Mouse (Mus musculus): Measurements from ENCODE around the gene Ikzf4. TPM values are rescaled to one million over a fixed set of nuclear protein-coding genes. Genes with fewer than 3 reads are reported as not detected.

Ikzf4 gene
- polyA plus RNA-seq, 1 experiment: 0.04 TPM

DNA sequence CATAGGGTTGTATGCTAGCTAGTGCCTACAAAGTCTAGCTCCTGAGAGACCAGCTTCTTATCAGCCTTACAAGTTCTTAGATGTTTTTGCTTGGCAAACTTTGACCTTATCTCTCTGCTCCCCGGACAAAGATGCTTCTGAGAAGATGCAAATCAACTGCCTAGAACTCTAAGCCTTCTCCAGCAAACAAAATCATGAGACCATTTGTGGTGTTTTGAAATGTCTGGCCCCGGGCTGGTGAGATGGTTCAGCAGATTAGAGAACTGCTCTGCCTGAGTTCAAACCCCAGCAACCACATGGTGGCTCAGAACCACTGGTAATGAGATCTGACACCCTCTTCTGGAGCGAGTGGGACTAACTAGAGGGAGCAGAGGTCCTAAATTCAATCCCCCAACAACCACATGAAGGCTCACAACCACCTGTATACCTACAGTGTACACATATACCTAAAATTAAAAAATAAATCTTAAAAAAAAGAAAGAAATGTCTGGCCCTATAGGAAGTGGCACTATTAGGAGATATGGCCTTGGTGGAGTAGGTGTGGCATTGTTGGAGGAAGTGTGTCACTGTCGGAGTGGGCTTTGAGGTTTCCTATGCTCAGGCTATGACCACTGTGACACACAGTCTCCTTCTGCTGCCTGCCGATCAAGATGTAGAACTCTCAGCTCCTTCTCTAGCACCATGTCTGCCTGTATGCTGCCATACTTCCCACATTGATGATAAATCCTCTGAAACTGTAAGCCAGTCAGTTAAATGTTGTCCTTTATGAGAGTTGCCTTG, 17.8 kb upstream of the Ikzf4 start:
- H3ac ChIP-seq (ENCODE audit: control insufficient read depth, insufficient read length): no peak overlapping the region
- TF ChIP-seq SRF (IDR thresholded peaks at IDR 0.05; ENCODE audit: control insufficient read depth, insufficient read length, low read depth) (no peak), MYOG (IDR thresholded peaks at IDR 0.05; ENCODE audit: control insufficient read depth in 1 of 3, insufficient read depth in 1 of 3, insufficient read length in 2 of 3, low read depth in 2 of 3) (no peak), USF1 (IDR thresholded peaks at IDR 0.05; ENCODE audit: low read depth) (no peak), TCF12 (IDR thresholded peaks at IDR 0.05; ENCODE audit: insufficient read depth, poor library complexity, severe bottlenecking) (no peak), E2F4 (IDR thresholded peaks at IDR 0.05; ENCODE audit: insufficient read depth) (no peak), POLR2A (IDR thresholded peaks at IDR 0.05; ENCODE audit: insufficient read length, low read depth) (no peak), POLR2AphosphoS2 (IDR thresholded peaks at IDR 0.05; ENCODE audit: insufficient read length, low read depth) (no peak)
- H3K27me3 ChIP-seq (ENCODE audit: control insufficient read depth, insufficient read depth, insufficient read length): no peaks in the 10 kb centered on the region
- H3K36me3 ChIP-seq (ENCODE audit: control insufficient read depth, insufficient read depth): no peaks in the 10 kb centered on the region
- H3K4me3 ChIP-seq: no peak overlapping the region
- H3K79me2 ChIP-seq (ENCODE audit: control insufficient read depth, insufficient read depth): no peaks in the 10 kb centered on the region
- no peak overlapping the region for H3K4me2 ChIP-seq (ENCODE audit: low read depth)

DNA sequence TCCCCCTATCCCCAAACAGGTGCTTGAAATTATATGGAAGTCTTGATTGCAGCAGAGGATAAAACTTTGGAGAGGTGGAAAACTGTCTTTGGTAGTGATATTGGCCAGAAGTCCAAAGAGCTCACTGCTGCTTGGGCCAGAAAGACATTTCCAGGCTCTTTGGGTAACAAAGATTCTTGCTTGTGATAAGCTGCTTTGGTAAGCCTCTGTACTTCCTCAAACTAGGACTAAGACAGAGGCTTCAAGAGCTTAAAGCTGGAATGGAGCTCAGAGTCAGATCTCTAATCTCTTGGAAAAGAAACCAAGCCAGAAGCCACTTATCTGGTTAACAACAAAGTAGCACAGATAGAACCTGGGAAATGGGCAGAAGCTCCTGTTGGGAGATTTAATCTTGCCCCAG, 16.7 kb upstream of the Ikzf4 start:
- Histone ChIP-seq H3K4me2 (ENCODE audit: low read depth) (no peak overlapping the region), H3K79me2 (ENCODE audit: control insufficient read depth, insufficient read depth) (no peaks in the 10 kb centered on the region), H3K4me3 (no peak overlapping the region), H3K27me3 (ENCODE audit: control insufficient read depth, insufficient read depth, insufficient read length) (no peaks in the 10 kb centered on the region), H3K36me3 (ENCODE audit: control insufficient read depth, insufficient read depth) (no peaks in the 10 kb centered on the region), H3ac (ENCODE audit: control insufficient read depth, insufficient read length) (no peak overlapping the region)
- no peak for TF ChIP-seq USF1 (IDR thresholded peaks at IDR 0.05; ENCODE audit: low read depth)
- no peak for TF ChIP-seq MAX (IDR thresholded peaks at IDR 0.05; ENCODE audit: low read depth)
- TF ChIP-seq REST (IDR thresholded peaks at IDR 0.05; ENCODE audit: insufficient read depth, insufficient read length): no peak
- no peak for TF ChIP-seq TCF12 (IDR thresholded peaks at IDR 0.05; ENCODE audit: insufficient read depth, poor library complexity, severe bottlenecking)
- TF ChIP-seq POLR2AphosphoS2 (IDR thresholded peaks at IDR 0.05; ENCODE audit: insufficient read length, low read depth): no peak
- no peak for TF ChIP-seq MYOG (IDR thresholded peaks at IDR 0.05; ENCODE audit: control insufficient read depth in 1 of 3, insufficient read depth in 1 of 3, insufficient read length in 2 of 3, low read depth in 2 of 3)
- no peak for TF ChIP-seq POLR2A (IDR thresholded peaks at IDR 0.05; ENCODE audit: insufficient read length, low read depth)

DNA sequence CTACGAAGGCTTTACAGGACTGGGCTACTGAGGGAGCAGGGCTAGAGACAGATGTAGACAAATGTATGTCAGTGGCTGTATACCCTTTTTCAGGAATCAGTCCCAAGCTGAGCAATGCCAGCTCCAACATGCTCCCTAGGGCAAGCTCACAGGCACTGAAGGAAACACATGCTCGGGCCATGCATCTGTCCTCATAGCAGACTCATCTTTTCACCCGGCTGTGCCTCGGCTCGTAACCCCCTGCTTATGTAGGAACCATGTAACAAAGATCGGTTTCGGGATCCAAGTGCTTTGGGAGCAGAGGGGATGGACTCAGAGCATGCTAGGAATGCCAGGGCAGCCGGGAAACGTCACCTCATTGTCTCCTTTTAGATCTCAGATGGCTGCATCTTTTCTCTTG, 13.7 kb upstream of the Ikzf4 start:
- Histone ChIP-seq H3K36me3 (ENCODE audit: control insufficient read depth, insufficient read depth) (no peaks in the 10 kb centered on the region), H3K27me3 (ENCODE audit: control insufficient read depth, insufficient read depth, insufficient read length) (no peaks in the 10 kb centered on the region), H3ac (ENCODE audit: control insufficient read depth, insufficient read length) (no peak overlapping the region), H3K4me2 (ENCODE audit: low read depth) (no peak overlapping the region), H3K79me2 (ENCODE audit: control insufficient read depth, insufficient read depth) (no peaks in the 10 kb centered on the region), H3K4me3 (no peak overlapping the region)
- no peak for TF ChIP-seq MYOD1 (IDR thresholded peaks at IDR 0.05; ENCODE audit: control insufficient read depth in 1 of 3, insufficient read length in 2 of 3, low read depth in 2 of 3)

DNA sequence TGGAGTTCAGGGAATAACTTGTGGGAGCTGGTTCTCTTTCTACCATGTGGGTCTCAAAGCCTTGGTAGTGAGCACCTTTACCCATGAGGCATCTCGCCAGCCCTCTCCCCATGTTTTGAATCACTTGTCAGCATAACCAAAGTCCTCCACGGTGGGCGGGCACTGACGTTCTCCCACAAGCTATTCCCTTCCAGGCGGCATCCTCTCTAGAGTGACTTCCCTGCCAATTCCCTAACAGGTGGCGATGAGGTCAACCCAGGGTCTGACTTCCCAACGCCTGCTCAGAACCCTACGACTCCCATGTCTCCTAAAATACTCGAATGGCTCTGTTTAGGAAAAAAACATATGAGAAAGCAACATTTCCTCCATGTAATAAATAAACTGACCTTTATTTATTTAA, 12.1 kb upstream of the Ikzf4 start:
- no peaks in the 10 kb centered on the region for H3K79me2 ChIP-seq (ENCODE audit: control insufficient read depth, insufficient read depth)
- no peak overlapping the region for H3ac ChIP-seq (ENCODE audit: control insufficient read depth, insufficient read length)
- H3K4me2 ChIP-seq (ENCODE audit: low read depth): peak overlapping the region; percentile 28
- H3K36me3 ChIP-seq (ENCODE audit: control insufficient read depth, insufficient read depth): no peaks in the 10 kb centered on the region
- TF ChIP-seq USF1 (IDR thresholded peaks at IDR 0.05; ENCODE audit: low read depth): no peak
- no peak for TF ChIP-seq POLR2A (IDR thresholded peaks at IDR 0.05; ENCODE audit: insufficient read length, low read depth)
- TF ChIP-seq E2F4 (IDR thresholded peaks at IDR 0.05; ENCODE audit: insufficient read depth): no peak
- TF ChIP-seq MYOG (IDR thresholded peaks at IDR 0.05; ENCODE audit: control insufficient read depth in 1 of 3, insufficient read depth in 1 of 3, insufficient read length in 2 of 3, low read depth in 2 of 3): peak in 2 of 3 experiments; percentile 57 to 76
- no peak for TF ChIP-seq TCF3 (IDR thresholded peaks at IDR 0.05; ENCODE audit: insufficient read length, low read depth)
- no peak for TF ChIP-seq CEBPB (IDR thresholded peaks at IDR 0.05; ENCODE audit: insufficient read depth, poor library complexity, severe bottlenecking)
- TF ChIP-seq SRF (IDR thresholded peaks at IDR 0.05; ENCODE audit: control insufficient read depth, insufficient read length, low read depth): no peak
- TF ChIP-seq MAX (IDR thresholded peaks at IDR 0.05; ENCODE audit: low read depth): no peak
- no peak for TF ChIP-seq POLR2AphosphoS2 (IDR thresholded peaks at IDR 0.05; ENCODE audit: insufficient read length, low read depth)
- TF ChIP-seq REST (IDR thresholded peaks at IDR 0.05; ENCODE audit: insufficient read depth, insufficient read length): no peak
- peak; percentile 38 to 79 (median 73) for TF ChIP-seq MYOD1 (IDR thresholded peaks at IDR 0.05; ENCODE audit: control insufficient read depth in 1 of 3, insufficient read length in 2 of 3, low read depth in 2 of 3)
- TF ChIP-seq TCF12 (IDR thresholded peaks at IDR 0.05; ENCODE audit: insufficient read depth, poor library complexity, severe bottlenecking): no peak
- no peaks in the 10 kb centered on the region for H3K27me3 ChIP-seq (ENCODE audit: control insufficient read depth, insufficient read depth, insufficient read length)
- no peak overlapping the region for H3K4me3 ChIP-seq

DNA sequence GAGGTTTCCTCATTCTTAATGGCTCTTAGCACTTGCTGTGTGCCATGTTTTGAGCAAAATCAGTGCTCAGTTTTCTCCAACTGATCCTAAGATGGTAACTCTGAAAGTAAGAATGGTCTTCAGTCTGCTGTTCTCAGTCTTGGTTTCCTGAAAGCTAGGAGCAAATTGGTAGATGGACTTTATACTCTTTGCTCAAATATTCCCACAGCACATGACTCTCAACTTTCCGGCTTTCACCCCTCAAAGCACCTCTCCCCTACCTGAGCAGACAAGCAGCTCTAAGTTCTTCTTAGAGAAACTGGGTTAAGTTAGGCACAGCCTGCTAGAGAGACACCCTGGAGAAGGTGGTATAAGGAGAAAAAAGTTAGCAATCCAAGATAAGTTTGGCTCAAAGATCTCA, 10.9 kb upstream of the Ikzf4 start:
- Histone ChIP-seq H3K27me3 (ENCODE audit: control insufficient read depth, insufficient read depth, insufficient read length) (no peaks in the 10 kb centered on the region), H3K36me3 (ENCODE audit: control insufficient read depth, insufficient read depth) (no peaks in the 10 kb centered on the region), H3ac (ENCODE audit: control insufficient read depth, insufficient read length) (no peak overlapping the region), H3K79me2 (ENCODE audit: control insufficient read depth, insufficient read depth) (no peaks in the 10 kb centered on the region), H3K4me3 (no peak overlapping the region), H3K4me2 (ENCODE audit: low read depth) (no peak overlapping the region)
- TF ChIP-seq CEBPB (IDR thresholded peaks at IDR 0.05; ENCODE audit: insufficient read depth, poor library complexity, severe bottlenecking) (no peak), MAX (IDR thresholded peaks at IDR 0.05; ENCODE audit: low read depth) (no peak), USF1 (IDR thresholded peaks at IDR 0.05; ENCODE audit: low read depth) (no peak), MYOD1 (IDR thresholded peaks at IDR 0.05; ENCODE audit: control insufficient read depth in 1 of 3, insufficient read length in 2 of 3, low read depth in 2 of 3) (no peak), POLR2A (IDR thresholded peaks at IDR 0.05; ENCODE audit: insufficient read length, low read depth) (no peak), E2F4 (IDR thresholded peaks at IDR 0.05; ENCODE audit: insufficient read depth) (no peak), SRF (IDR thresholded peaks at IDR 0.05; ENCODE audit: control insufficient read depth, insufficient read length, low read depth) (no peak), TCF3 (IDR thresholded peaks at IDR 0.05; ENCODE audit: insufficient read length, low read depth) (no peak), POLR2AphosphoS2 (IDR thresholded peaks at IDR 0.05; ENCODE audit: insufficient read length, low read depth) (no peak), REST (IDR thresholded peaks at IDR 0.05; ENCODE audit: insufficient read depth, insufficient read length) (no peak), TCF12 (IDR thresholded peaks at IDR 0.05; ENCODE audit: insufficient read depth, poor library complexity, severe bottlenecking) (no peak), MYOG (IDR thresholded peaks at IDR 0.05; ENCODE audit: control insufficient read depth in 1 of 3, insufficient read depth in 1 of 3, insufficient read length in 2 of 3, low read depth in 2 of 3) (no peak)

Data from myocyte (in vitro differentiated cells).